Mouse (Mus musculus) limb, embryonic 11.5 days (tissue): ENCODE results near the gene Baz2b. TPM values are rescaled to one million over a fixed set of nuclear protein-coding genes. Genes with fewer than 3 reads are reported as not detected.

ENCODE experiments used
- ATAC-seq: fragments of 200-750 bp; cut with Nextera tagmentation; 2 replicates; pipeline ENCODE4 v1.8.0; 2017; ENCODE audit warnings: low read depth; ENCODE audit not compliant: insufficient number of reproducible peaks, low FRiP score, low TSS enrichment
- DNase-seq: peaks from one replicate; pipeline ENCODE4 v3.0.0-alpha.2; 2015; ENCODE audit warnings: low spot score
- H3K27ac ChIP-seq: fragments of 300-500 bp; sonication (generic); replicated peaks from 2 replicates; pipeline ENCODE4 v1.5.1; 2014; ENCODE audit warnings: low read depth, mild to moderate bottlenecking, low read length
- H3K27me3 ChIP-seq: fragments of 300-500 bp; sonication (generic); 2 replicates; pipeline ENCODE4 v1.6.1; 2014; ENCODE audit warnings: mild to moderate bottlenecking, low read length, mixed read lengths; ENCODE audit not compliant: control insufficient read depth, insufficient read depth
- H3K36me3 ChIP-seq: fragments of 300-500 bp; sonication (generic); 2 replicates; pipeline ENCODE4 v1.6.1; 2014; ENCODE audit warnings: mild to moderate bottlenecking, low read length, moderate library complexity, mixed read lengths; ENCODE audit not compliant: control insufficient read depth, insufficient read depth
- H3K4me1 ChIP-seq: fragments of 300-500 bp; sonication (generic); 2 replicates; pipeline ENCODE4 v1.6.1; 2014; ENCODE audit warnings: low read length, mixed read lengths; ENCODE audit not compliant: control insufficient read depth, insufficient read depth
- H3K4me2 ChIP-seq: fragments of 300-500 bp; sonication (generic); 2 replicates; pipeline ENCODE4 v1.6.1; 2014; ENCODE audit warnings: low read depth, mild to moderate bottlenecking, moderate library complexity; ENCODE audit not compliant: severe bottlenecking
- H3K4me3 ChIP-seq: fragments of 300-500 bp; sonication (generic); 2 replicates; pipeline ENCODE4 v1.5.1; 2014; ENCODE audit warnings: low read depth, low read length
- H3K9ac ChIP-seq: fragments of 300-500 bp; sonication (generic); 2 replicates; pipeline ENCODE4 v1.6.1; 2014; ENCODE audit warnings: mild to moderate bottlenecking, low read length
- H3K9me3 ChIP-seq: fragments of 300-500 bp; sonication (generic); 2 replicates; pipeline ENCODE4 v1.6.1; 2016; ENCODE audit warnings: low read length; ENCODE audit not compliant: control insufficient read depth
- WGBS: fragments of 180-500 bp; shearing (Covaris S2); extraction: QIAGEN DNeasy Blood & Tissue Kit; methylation state at CpG from one replicate; pipeline ENCODE4 v1.1.7; 2014; 5-methylcytosine and 5-hydroxymethylcytosine counted together
- polyA plus RNA-seq: library from polyadenylated mRNA; unstranded; fragments of >200 nt; fragmentation: Nextera tagmentation; extraction: Ambion mirVana; gene quantifications from 2 replicates; pipeline ENCODE4 v1.2.1, GENCODE M21; 2014

The Baz2b gene
- polyA plus RNA-seq, 1 experiment from 2014 or later = 64.2 TPM

DNA sequence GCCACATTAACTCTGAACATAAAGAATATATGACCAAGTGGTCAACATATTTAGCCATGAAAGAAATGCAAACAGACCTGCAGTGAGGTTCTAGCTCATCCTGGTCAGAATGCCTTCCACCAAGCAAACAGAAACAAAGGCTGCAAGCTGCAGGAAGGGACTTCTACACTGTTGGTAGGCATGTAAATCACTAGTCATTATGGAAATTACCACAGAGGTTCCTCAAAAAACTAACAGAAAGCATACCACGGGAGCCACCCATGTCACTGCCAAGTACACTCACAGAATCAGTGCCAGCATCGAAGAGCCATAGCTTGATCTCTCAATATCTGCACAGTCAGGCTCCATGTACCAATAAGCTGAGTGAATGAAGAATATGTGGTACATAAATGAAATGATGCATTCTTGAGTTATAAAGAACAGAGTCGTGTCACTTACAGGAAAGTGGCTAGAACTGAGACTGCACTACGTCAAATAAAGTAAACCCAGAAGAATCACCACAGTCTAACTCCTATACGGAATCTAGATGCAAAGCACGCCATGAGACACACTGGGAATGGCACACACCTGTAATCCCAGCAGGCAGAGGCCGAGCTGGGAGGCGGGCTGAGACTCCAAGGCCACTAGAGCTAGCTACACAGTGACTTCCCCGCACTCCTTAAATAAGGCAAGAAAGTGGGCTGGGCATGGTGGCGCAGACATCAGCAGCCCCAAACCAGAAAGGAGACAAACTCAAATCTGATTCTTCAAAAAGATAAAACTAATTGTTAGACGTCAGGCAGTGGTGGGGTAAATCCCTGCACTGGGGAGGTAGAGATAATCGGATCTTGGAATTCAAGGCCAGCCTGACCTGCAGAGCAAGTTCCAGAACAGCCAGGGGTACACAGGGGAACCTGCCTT lies 95.7 kb downstream of the Baz2b start:
- Histone ChIP-seq H3K9ac (no peak overlapping the region), H3K4me2 (no peak overlapping the region), H3K9me3 (peaks cover 4% of the 10 kb centered on the region; the same call in 1 of the 2 replicates), H3K27me3 (no peaks in the 10 kb centered on the region), H3K36me3 (no peaks in the 10 kb centered on the region; the same call in 1 of the 2 replicates), H3K4me3 (no peak overlapping the region), H3K4me1 (no peaks in the 10 kb centered on the region), H3K27ac (no peak overlapping the region)
- ATAC-seq = no peak
- no peak for DNase-seq
- WGBS = 86% methylated on average over 12 of the region's 12 CpGs

DNA sequence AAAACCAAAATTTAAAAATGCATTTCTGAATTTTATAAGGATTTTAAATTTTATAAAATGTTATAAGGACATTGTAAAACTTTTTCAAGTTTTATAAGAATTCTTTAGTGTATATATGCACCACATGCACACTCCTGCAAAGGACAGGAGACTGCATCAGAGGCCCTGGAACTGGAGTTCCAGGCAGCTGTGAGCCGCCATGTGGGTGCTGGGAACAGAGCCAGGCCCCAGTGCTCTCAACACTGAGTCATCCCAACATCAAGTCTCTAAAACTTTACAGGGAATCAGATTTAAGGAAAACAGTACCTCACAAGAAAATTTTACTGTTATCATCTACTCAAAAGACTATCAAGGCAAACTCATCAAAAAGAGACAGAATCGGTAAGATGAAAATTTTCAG lies 97.5 kb downstream of the Baz2b start:
- H3K27me3 ChIP-seq = no peaks in the 10 kb centered on the region
- ATAC-seq (no peak), DNase-seq (no peak)
- H3K9ac ChIP-seq = no peak overlapping the region
- no peaks in the 10 kb centered on the region; the same call in 1 of the 2 replicates for H3K36me3 ChIP-seq
- WGBS = 95% methylated on average over 2 of the region's 2 CpGs
- H3K27ac ChIP-seq = no peak overlapping the region
- no peak overlapping the region for H3K4me3 ChIP-seq
- H3K9me3 ChIP-seq = peaks cover 4% of the 10 kb centered on the region; the same call in 1 of the 2 replicates
- no peak overlapping the region for H3K4me2 ChIP-seq
- H3K4me1 ChIP-seq = no peaks in the 10 kb centered on the region

DNA sequence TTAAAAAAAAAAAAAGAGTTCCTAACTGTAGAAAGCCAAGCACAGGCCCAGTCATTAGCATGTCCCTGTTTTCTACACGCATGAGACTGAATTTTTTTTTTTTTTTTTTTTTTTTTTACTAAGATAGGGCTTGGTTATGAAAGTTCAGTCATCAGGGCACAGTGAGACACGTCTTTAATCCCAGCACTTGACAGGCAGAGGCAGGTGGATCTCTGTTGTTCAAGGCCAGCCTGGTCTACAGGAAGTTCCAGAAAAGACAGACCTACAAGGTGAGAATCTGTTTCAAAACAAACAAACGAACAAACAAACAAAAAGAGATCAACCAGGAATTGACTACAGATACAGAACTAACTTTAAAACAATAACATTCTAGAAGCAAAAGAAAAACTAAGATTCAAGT lies 100.6 kb downstream of the Baz2b start:
- 89% methylated on average over 3 of the region's 3 CpGs for whole genome bisulfite sequencing
- no peaks in the 10 kb centered on the region for H3K27me3 ChIP-seq
- no peak overlapping the region for H3K4me3 ChIP-seq
- no peaks in the 10 kb centered on the region for H3K4me1 ChIP-seq
- H3K4me2 ChIP-seq = no peak overlapping the region
- no peak overlapping the region for H3K9ac ChIP-seq
- peaks cover 4% of the 10 kb centered on the region; the same call in 1 of the 2 replicates for H3K9me3 ChIP-seq
- H3K27ac ChIP-seq = no peak overlapping the region
- DNase-seq (no peak), ATAC-seq (no peak)
- H3K36me3 ChIP-seq = no peaks in the 10 kb centered on the region; the same call in 1 of the 2 replicates

DNA sequence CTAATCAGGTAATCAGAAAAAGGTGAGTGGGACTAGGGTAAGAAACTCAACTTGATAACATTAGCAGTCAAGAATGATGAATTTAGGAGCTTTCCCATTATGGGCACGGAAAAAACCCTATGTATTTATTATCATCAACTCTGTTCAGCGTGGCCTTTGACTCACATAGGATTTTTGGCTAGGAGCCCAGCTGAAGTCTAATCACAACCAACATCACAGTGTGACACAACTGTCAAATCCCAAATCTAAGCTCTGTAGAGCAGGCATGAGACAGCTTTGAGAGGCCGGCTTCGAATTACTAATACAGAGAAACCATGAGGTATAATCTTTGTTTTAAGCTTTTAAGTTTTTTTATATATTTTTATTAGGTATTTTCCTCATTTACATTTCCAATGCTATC lies 113.0 kb downstream of the Baz2b start:
- Histone ChIP-seq H3K27me3 (no peaks in the 10 kb centered on the region), H3K9me3 (no peaks in the 10 kb centered on the region), H3K27ac (no peak overlapping the region), H3K9ac (no peak overlapping the region), H3K4me3 (no peak overlapping the region), H3K4me2 (no peak overlapping the region), H3K4me1 (no peaks in the 10 kb centered on the region), H3K36me3 (no peaks in the 10 kb centered on the region)
- ATAC-seq = no peak
- 94% methylated on average over 4 of the region's 4 CpGs for WGBS
- no peak for DNase-seq

DNA sequence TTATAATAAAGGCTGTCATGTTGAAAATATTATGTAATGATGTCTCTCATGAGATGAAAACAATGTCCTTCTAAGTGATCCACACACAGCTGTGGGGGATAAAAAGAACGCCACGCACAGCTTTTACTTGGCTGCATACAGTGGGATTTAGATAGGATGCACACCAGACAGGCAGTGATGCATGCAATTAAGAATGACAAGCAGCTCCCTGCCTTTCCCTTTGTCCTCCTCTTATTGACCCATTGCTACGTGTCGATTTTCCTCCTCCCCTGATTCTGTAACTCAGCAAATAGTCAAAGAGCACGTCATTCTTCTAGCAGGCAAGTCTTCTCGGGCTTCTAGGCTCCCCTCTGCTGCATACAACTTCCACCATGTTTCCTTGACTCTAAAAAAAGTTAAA lies 119.4 kb downstream of the Baz2b start:
- 90% methylated on average over 6 of the region's 6 CpGs for WGBS
- Histone ChIP-seq H3K9me3 (no peaks in the 10 kb centered on the region), H3K9ac (no peak overlapping the region), H3K4me2 (no peak overlapping the region), H3K27me3 (no peaks in the 10 kb centered on the region), H3K4me1 (0 out of 2 replicates have a peak, but pooled peaks cover 3% of the 10 kb centered on the region), H3K4me3 (no peak overlapping the region), H3K27ac (no peak overlapping the region), H3K36me3 (no peaks in the 10 kb centered on the region)
- no peak for ATAC-seq
- no peak for DNase-seq

DNA sequence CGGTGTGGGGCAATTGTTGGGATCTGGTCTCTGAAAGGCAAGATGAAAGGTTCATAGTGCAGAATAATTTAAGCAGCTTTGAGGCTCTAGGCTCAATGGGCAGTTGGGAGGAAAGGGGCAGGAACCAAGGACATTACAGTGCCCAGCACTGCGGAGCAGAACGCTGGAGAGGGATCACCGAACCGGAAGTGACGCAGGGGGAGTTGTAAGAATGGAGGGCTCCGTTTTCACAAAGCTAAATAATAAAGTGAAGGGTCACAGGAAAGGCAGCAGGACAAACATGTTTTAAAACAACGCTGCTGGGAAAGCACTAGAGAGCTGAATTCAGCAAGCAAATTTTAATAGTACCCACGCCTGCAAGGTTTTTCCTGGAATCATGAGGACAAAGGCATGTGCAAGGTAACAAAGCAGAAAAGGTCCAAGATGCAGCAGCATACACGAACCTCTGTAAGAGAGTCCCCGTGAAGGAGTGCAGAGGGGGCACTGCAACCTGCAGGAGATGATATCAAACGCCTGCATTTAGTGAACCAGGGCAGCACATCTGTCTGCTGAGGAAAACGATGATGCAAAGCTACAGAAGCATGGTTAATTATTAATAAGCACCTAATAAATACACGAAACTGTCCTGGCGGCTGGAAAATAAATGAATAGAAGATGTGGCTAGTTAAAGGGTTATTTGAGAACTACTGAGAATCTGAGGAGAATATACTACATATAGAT lies 120.0 kb downstream of the Baz2b start:
- no peaks in the 10 kb centered on the region for H3K9me3 ChIP-seq
- no peak overlapping the region for H3K27ac ChIP-seq
- WGBS = 62% methylated on average over 15 of the region's 15 CpGs
- no peaks in the 10 kb centered on the region for H3K36me3 ChIP-seq
- H3K9ac ChIP-seq = no peak overlapping the region
- ATAC-seq = no peak
- DNase-seq = no peak
- no peak overlapping the region for H3K4me3 ChIP-seq
- H3K27me3 ChIP-seq = no peaks in the 10 kb centered on the region
- H3K4me2 ChIP-seq = no peak overlapping the region
- 0 out of 2 replicates have a peak, but pooled peaks cover 3% of the 10 kb centered on the region for H3K4me1 ChIP-seq

DNA sequence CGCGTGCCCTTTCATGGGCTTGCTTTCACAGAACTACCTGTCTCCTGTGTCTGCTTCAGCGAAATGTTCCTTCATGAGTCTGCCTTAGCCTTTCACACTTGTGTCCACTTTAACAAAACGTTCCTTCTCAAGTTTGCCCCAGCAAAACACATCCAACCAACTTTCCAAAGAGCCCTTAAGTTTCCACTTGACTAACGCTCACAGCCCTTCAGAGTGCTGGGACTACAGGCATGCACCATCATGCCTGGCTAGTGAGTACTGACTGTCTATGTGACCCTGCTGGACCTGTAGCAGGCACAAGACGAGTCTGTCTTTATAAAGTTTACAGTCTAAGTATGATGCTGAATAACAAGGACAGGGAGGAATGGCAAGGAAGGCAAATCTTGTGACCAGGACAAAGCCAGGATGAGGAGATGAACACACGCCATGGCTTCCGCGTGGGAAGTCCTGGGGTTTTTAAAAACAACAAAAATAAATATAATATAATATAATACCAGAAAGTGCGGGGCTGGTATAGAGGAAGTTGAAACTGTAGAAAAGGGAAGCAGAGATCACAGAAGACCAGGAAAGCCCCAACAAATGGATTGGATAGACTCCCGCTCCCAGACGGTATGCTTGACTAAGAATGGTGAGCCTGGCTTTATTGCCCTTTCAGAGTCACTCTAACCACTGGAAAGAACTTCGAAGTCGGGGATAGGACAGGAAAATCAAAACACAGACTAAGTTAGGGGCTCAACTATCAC lies 120.7 kb downstream of the Baz2b start:
- DNase-seq (no peak), ATAC-seq (no peak)
- Histone ChIP-seq H3K4me3 (no peak overlapping the region), H3K36me3 (no peaks in the 10 kb centered on the region), H3K4me2 (no peak overlapping the region), H3K9me3 (no peaks in the 10 kb centered on the region), H3K27ac (no peak overlapping the region), H3K4me1 (0 out of 2 replicates have a peak, but pooled peaks cover 3% of the 10 kb centered on the region), H3K27me3 (no peaks in the 10 kb centered on the region), H3K9ac (no peak overlapping the region)
- 84% methylated on average over 14 of the region's 14 CpGs for WGBS
